8 mouse cellular contexts compared by ENCODE assay signal in the genomic region with DNA sequence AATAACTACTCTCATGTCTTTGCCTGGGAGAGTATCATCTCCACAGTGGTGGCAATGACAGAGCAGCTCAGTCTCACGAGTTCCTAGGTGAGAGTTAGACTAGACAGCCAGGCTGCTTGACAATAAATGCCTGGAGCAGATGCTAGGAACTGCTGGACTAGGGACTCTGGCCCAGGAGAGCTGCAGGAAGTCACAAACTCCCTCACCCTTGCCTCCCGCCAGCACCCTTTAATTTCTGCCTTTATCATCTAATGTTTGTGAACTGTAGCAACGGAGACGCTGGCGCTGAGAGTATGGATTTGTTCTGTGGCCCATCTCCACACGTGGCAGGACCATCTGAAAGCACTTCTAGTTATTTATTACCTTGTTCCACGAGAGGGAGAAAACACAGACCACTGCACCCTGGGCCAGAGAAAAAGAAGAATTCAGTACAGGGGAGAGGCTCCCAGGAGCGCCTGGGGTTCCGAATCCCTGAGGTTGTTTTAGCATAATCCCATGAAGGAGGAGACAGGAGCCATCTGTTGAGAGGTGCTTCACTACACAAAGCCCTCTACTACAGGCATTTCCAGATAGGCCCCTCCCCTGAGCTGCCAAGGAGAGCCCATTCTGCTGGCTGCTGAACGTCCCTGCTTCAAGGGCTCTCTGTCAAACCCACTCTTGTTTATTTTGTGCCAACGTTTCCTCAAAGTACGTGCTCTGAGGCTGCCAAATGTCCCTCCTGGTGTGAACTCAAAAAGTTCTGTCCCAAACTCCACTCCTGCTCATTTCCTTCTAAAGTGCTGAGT.
DNase-seq lines count a peak whose midpoint lies in the region; ATAC-seq and TF ChIP-seq lines count a peak whose summit lies in the region.

No protein-coding gene starts in this region.

- no peaks in the 10 kb centered on the region for H3K27me3 ChIP-seq in heart, adult 2 months (ENCODE audit: control insufficient read depth, insufficient read depth, low read length)
- H3K27me3 ChIP-seq in kidney, adult 2 months (replicated peaks; ENCODE audit: control insufficient read depth, insufficient read depth, low read length) = no peaks in the 10 kb centered on the region; the same call in 1 of the 2 replicates
- H3K27me3 ChIP-seq in lung, embryonic 16.5 days (ENCODE audit: control insufficient read depth, insufficient read depth, low read depth, low read length) = no peaks in the 10 kb centered on the region
- no peaks in the 10 kb centered on the region for H3K27me3 ChIP-seq in stomach, embryonic 16.5 days (ENCODE audit: control insufficient read depth, insufficient read depth, low read length)

- peak; percentile 87 for ATAC-seq in lung, embryonic 16.5 days (ENCODE audit: low read depth)
- ATAC-seq in stomach, embryonic 16.5 days (ENCODE audit: insufficient read depth, low FRiP score) = peak; percentile 83

- DNase-seq in layer of hippocampus, adult 2 months (ENCODE audit: low spot score in 2 of 2) = no peak
- DNase-seq in layer of hippocampus, adult 9-11 months = no peak
- DNase-seq in heart, adult 2 months = peak; percentile 43 to 53
- peak; percentile 46 for DNase-seq in kidney, adult 2 months
- DNase-seq in frontal cortex, postnatal 25 days (ENCODE audit: low spot score in 2 of 2) = no peak
- DNase-seq in cerebellum, postnatal 14 days = no peak

- WGBS in heart, adult 2 months = 22% methylated on average over 12 of the region's 12 CpGs
- WGBS in kidney, adult 2 months = 28% methylated on average over 12 of the region's 12 CpGs
- 11% methylated on average over 12 of the region's 12 CpGs for WGBS in lung, embryonic 16.5 days
- WGBS in stomach, embryonic 16.5 days = 10% methylated on average over 12 of the region's 12 CpGs

- H3K27ac ChIP-seq in layer of hippocampus, adult 2 months = peak overlapping the region; percentile 84
- H3K27ac ChIP-seq in heart, adult 2 months = peak overlapping the region; percentile 75
- H3K27ac ChIP-seq in kidney, adult 2 months (ENCODE audit: insufficient read depth, low read depth, low read length) = peak overlapping the region; percentile 54
- peak overlapping the region; percentile 99 for H3K27ac ChIP-seq in lung, embryonic 16.5 days (ENCODE audit: low read length)
- peak overlapping the region; percentile 97 for H3K27ac ChIP-seq in stomach, embryonic 16.5 days (ENCODE audit: low read length)

- TF ChIP-seq EP300 in heart, adult 2 months (IDR thresholded peaks at IDR 0.05; ENCODE audit: insufficient read depth, low read depth, low read length) = no peak

- H3K9ac ChIP-seq in heart, adult 2 months (ENCODE audit: low read depth, low read length) = peak overlapping the region; percentile 18
- H3K9ac ChIP-seq in lung, embryonic 16.5 days (ENCODE audit: low read length) = peak overlapping the region; percentile 59
- H3K9ac ChIP-seq in stomach, embryonic 16.5 days (ENCODE audit: low read length) = peak overlapping the region; percentile 40

- H3K4me2 ChIP-seq in lung, embryonic 16.5 days (ENCODE audit: low read depth, low read length) = peak overlapping the region; percentile 49
- H3K4me2 ChIP-seq in stomach, embryonic 16.5 days (ENCODE audit: low read depth, low read length) = peak overlapping the region; percentile 33

- peaks cover 3% of the 10 kb centered on the region for H3K79me2 ChIP-seq in heart, adult 2 months (replicated peaks; ENCODE audit: control insufficient read depth, insufficient read depth, low read length)

- H3K4me1 ChIP-seq in heart, adult 2 months (ENCODE audit: control insufficient read depth, insufficient read depth, low read length) = peaks cover 21% of the 10 kb centered on the region
- H3K4me1 ChIP-seq in kidney, adult 2 months (ENCODE audit: control insufficient read depth, insufficient read depth, low read length) = peaks cover 22% of the 10 kb centered on the region
- H3K4me1 ChIP-seq in lung, embryonic 16.5 days (replicated peaks; ENCODE audit: control insufficient read depth, insufficient read depth, low read length) = peaks cover 38% of the 10 kb centered on the region
- H3K4me1 ChIP-seq in stomach, embryonic 16.5 days (ENCODE audit: control insufficient read depth, insufficient read depth, low read length) = peaks cover 34% of the 10 kb centered on the region

- H3K9me3 ChIP-seq in lung, embryonic 16.5 days (ENCODE audit: control insufficient read depth, low read length) = no peaks in the 10 kb centered on the region
- H3K9me3 ChIP-seq in stomach, embryonic 16.5 days (replicated peaks; ENCODE audit: control insufficient read depth, low read length) = no peaks in the 10 kb centered on the region

- no peak for TF ChIP-seq POLR2A in heart, adult 2 months (IDR thresholded peaks at IDR 0.05; ENCODE audit: insufficient read depth, low read depth, low read length)
- no peak for TF ChIP-seq POLR2A in kidney, adult 2 months (IDR thresholded peaks at IDR 0.05; ENCODE audit: low read depth, low read length)

- intact Hi-C loops in heart, adult 2 months (cut with DNase I) = loop anchor here (2.0 to 10.0 kb wide), 7 partner anchors 81 to 439 kb away; a partner anchor contains a TSS

- H3K4me3 ChIP-seq in layer of hippocampus, adult 2 months = no peak overlapping the region
- H3K4me3 ChIP-seq in heart, adult 2 months = peak overlapping the region; percentile 23; the same call in 1 of the 2 replicates
- H3K4me3 ChIP-seq in kidney, adult 2 months (ENCODE audit: insufficient read depth, low read depth, low read length) = no peak overlapping the region
- H3K4me3 ChIP-seq in lung, embryonic 16.5 days (ENCODE audit: low read length) = peak overlapping the region; percentile 16; the same call in 1 of the 2 replicates
- H3K4me3 ChIP-seq in stomach, embryonic 16.5 days (replicated peaks; ENCODE audit: low read length) = no peak overlapping the region

- H3K36me3 ChIP-seq in heart, adult 2 months (ENCODE audit: control insufficient read depth, insufficient read depth, low read length) = peaks cover 6% of the 10 kb centered on the region
- no peaks in the 10 kb centered on the region for H3K36me3 ChIP-seq in kidney, adult 2 months (ENCODE audit: control insufficient read depth, insufficient read depth, low read length)
- H3K36me3 ChIP-seq in lung, embryonic 16.5 days (ENCODE audit: control insufficient read depth, insufficient read depth, low read length) = no peaks in the 10 kb centered on the region; the same call in 1 of the 2 replicates
- H3K36me3 ChIP-seq in stomach, embryonic 16.5 days (ENCODE audit: control insufficient read depth, insufficient read depth, low read length) = no peaks in the 10 kb centered on the region

- no peak for TF ChIP-seq CTCF in layer of hippocampus, adult 2 months (conservative IDR thresholded peaks at IDR 0.05)
- no peak for TF ChIP-seq CTCF in heart, adult 2 months (IDR thresholded peaks at IDR 0.05)
- no peak for TF ChIP-seq CTCF in kidney, adult 2 months (conservative IDR thresholded peaks at IDR 0.05; ENCODE audit: insufficient read depth, insufficient read length, low read depth, low read length)

Comparison
In these comparisons a context has a peak if more than half of its experiments do, and no peak if none do; other contexts are left out.
1. DNase-seq: peak in heart, adult 2 months (2 of 2) and kidney, adult 2 months (single experiment); none in layer of hippocampus, adult 2 months (0 of 2), layer of hippocampus, adult 9-11 months (single experiment), frontal cortex, postnatal 25 days (0 of 2) and cerebellum, postnatal 14 days (0 of 2).
2. H3K4me3 ChIP-seq: peak in heart, adult 2 months (single experiment) and lung, embryonic 16.5 days (single experiment); none in layer of hippocampus, adult 2 months (single experiment), kidney, adult 2 months (single experiment) and stomach, embryonic 16.5 days (single experiment).
3. Peak in every context shown above with its lines, with median percentiles within 50 percentile points of each other: H3K27ac ChIP-seq and H3K9ac ChIP-seq.